Mouse (Mus musculus): ENCODE data around the gene Lipe.

GRCm38 (mm10) chr7:25393451-25394210 is 4.9 kb downstream of the Lipe start:
- TF ChIP-seq CTCF (IDR thresholded peaks at IDR 0.05; ENCODE audit: control insufficient read depth, insufficient read depth, insufficient read length) (no peak), MAX (IDR thresholded peaks at IDR 0.05) (no peak), USF1 (IDR thresholded peaks at IDR 0.05; ENCODE audit: low read depth) (no peak), MYOD1 (IDR thresholded peaks at IDR 0.05; ENCODE audit: control insufficient read depth, insufficient read length, low read depth) (no peak), MYOG (IDR thresholded peaks at IDR 0.05; ENCODE audit: control insufficient read depth, extremely low read depth, insufficient read length) (no peak)

All from C2C12 (cell line).